Mouse (Mus musculus) hindbrain, embryonic 11.5 days (tissue): ENCODE measurements at regions not wholly inside any gene's neighbourhood (a gene's known extent, or its start where the extent isn't known, plus 50 kb on each side); places are given as distances from the start of the nearest gene placed in this dataset.

Experiments used
- ATAC-seq: fragments of 200-750 bp; cut with Nextera tagmentation; 2 replicates; pipeline ENCODE4 v1.8.0; 2017; ENCODE audit warnings: mild to moderate bottlenecking, moderate TSS enrichment, moderate library complexity; ENCODE audit not compliant: low FRiP score
- DNase-seq: peaks from one replicate; pipeline ENCODE4 v3.0.0-alpha.2; 2015; ENCODE audit warnings: low spot score
- H3K27ac ChIP-seq: fragments of 300-500 bp; sonication (generic); 2 replicates; pipeline ENCODE4 v1.5.1; 2014; ENCODE audit warnings: mild to moderate bottlenecking, low read depth, low read length
- H3K27me3 ChIP-seq: fragments of 300-500 bp; sonication (generic); 2 replicates; pipeline ENCODE4 v1.6.1; 2014; ENCODE audit warnings: mild to moderate bottlenecking, low read length, moderate library complexity, mixed read lengths; ENCODE audit not compliant: control insufficient read depth, insufficient read depth
- H3K36me3 ChIP-seq: fragments of 300-500 bp; sonication (generic); 2 replicates; pipeline ENCODE4 v1.6.1; 2014; ENCODE audit warnings: mild to moderate bottlenecking, low read length, moderate library complexity, mixed read lengths; ENCODE audit not compliant: control insufficient read depth, insufficient read depth
- H3K4me1 ChIP-seq: fragments of 300-500 bp; sonication (generic); replicated peaks from 2 replicates; pipeline ENCODE4 v1.6.1; 2014; ENCODE audit warnings: low read length, mixed read lengths; ENCODE audit not compliant: control insufficient read depth, insufficient read depth
- H3K4me2 ChIP-seq: fragments of 300-500 bp; sonication (generic); replicated peaks from 2 replicates; pipeline ENCODE4 v1.6.1; 2014; ENCODE audit warnings: mild to moderate bottlenecking, low read depth, low read length
- H3K4me3 ChIP-seq: fragments of 300-500 bp; sonication (generic); 2 replicates; pipeline ENCODE4 v1.5.1; 2014; ENCODE audit warnings: low read depth, low read length
- H3K9ac ChIP-seq: fragments of 300-500 bp; sonication (generic); 2 replicates; pipeline ENCODE4 v1.6.1; 2014; ENCODE audit warnings: low read depth, low read length
- H3K9me3 ChIP-seq: fragments of 300-500 bp; sonication (generic); 2 replicates; pipeline ENCODE4 v1.6.1; 2016; ENCODE audit warnings: low read length; ENCODE audit not compliant: control insufficient read depth
- WGBS: fragments of 180-500 bp; shearing (Covaris S2); extraction: QIAGEN DNeasy Blood & Tissue Kit; methylation state at CpG from one replicate; pipeline ENCODE4 v1.1.7; 2014; 5-methylcytosine and 5-hydroxymethylcytosine counted together

DNA sequence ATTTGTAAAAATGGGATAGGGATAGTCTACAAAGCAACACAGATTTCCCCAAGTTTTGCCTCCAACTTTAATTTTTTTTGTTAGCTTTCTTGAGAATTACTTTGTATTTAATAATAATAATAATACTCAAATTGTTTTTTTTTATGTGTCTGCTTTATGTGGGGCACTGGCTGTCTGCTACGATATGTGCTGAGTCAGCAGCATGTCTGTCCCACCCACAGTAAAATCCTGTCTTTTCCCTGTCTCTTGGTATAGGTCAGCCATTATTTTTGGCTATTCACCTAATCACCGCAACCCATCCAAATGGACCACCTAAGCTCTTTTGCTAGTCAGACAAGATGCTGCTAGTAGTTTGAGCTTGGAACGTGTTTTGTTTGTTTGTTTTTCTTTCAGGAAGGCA, 473.0 kb downstream of the Hs3st4 start:
- Histone ChIP-seq H3K27ac (no peak overlapping the region), H3K27me3 (no peaks in the 10 kb centered on the region), H3K9ac (no peak overlapping the region), H3K36me3 (no peaks in the 10 kb centered on the region), H3K4me2 (no peak overlapping the region), H3K9me3 (no peaks in the 10 kb centered on the region), H3K4me1 (no peaks in the 10 kb centered on the region), H3K4me3 (no peak overlapping the region)
- no peak for ATAC-seq
- WGBS = 87% methylated on average over 3 of the region's 3 CpGs
- DNase-seq = no peak

DNA sequence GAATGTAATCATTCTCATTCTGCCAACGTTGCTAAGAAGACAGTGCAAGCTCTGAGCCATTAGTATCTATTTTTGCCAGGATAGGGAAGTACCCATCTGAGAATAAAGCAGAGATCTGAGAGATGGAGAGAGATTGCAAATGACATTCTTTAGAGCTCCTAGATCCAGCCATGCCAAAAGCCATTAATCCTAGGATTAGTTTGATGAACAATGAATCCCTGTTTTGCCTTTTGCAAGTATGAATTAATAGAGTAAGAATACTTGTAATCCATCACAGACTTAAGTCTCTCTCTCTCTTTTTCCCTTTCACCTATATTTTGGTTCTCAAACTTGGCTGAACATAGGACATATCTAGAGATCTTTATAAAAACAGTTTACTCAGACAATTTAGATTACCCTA, 504.7 kb downstream of the Hs3st4 start:
- no peaks in the 10 kb centered on the region for H3K36me3 ChIP-seq
- 70% methylated on average over 1 of the region's 1 CpGs for WGBS
- no peaks in the 10 kb centered on the region for H3K9me3 ChIP-seq
- DNase-seq = no peak
- no peak overlapping the region for H3K4me3 ChIP-seq
- H3K9ac ChIP-seq = no peak overlapping the region
- no peak for ATAC-seq
- no peak overlapping the region for H3K27ac ChIP-seq
- no peak overlapping the region for H3K4me2 ChIP-seq
- no peaks in the 10 kb centered on the region for H3K27me3 ChIP-seq
- H3K4me1 ChIP-seq = no peaks in the 10 kb centered on the region

DNA sequence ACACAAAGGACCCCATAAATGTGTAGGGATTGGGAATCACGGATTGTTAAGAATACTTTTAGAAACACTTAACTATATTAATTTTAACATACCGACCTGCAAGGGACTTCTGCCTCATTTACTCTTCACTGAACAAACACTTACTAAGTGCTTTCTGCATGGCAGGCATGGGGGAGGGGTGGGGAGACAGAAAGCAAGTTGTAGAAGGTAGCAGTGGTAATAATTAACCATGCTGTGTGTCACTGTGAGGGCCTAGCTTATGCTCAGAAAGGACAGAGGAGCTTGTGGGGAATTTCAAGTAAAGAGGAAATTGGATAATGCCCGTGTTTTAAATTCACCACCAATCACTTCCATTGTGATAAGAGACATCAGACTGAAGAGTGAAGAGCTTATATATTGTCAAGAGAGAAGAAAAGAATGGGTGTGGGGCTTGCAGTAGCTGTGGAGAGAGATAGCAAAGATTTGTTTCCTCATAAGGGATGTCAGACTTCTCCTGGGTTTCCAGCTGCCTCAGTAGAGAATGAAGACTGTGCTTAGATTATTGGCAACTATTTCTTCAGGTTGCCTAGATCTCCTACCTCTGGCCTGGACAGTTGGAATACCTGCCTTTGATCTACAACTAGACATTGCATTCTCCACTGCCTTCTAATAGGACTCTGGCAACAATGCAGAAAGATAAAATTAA, 508.6 kb downstream of the Hs3st4 start:
- H3K9ac ChIP-seq = no peak overlapping the region
- H3K27ac ChIP-seq = no peak overlapping the region
- no peaks in the 10 kb centered on the region for H3K4me1 ChIP-seq
- H3K27me3 ChIP-seq = no peaks in the 10 kb centered on the region
- WGBS = 44% methylated on average over 3 of the region's 3 CpGs
- H3K36me3 ChIP-seq = no peaks in the 10 kb centered on the region
- H3K9me3 ChIP-seq = no peaks in the 10 kb centered on the region
- DNase-seq (no peak), ATAC-seq (no peak)
- H3K4me3 ChIP-seq = no peak overlapping the region
- H3K4me2 ChIP-seq = no peak overlapping the region

DNA sequence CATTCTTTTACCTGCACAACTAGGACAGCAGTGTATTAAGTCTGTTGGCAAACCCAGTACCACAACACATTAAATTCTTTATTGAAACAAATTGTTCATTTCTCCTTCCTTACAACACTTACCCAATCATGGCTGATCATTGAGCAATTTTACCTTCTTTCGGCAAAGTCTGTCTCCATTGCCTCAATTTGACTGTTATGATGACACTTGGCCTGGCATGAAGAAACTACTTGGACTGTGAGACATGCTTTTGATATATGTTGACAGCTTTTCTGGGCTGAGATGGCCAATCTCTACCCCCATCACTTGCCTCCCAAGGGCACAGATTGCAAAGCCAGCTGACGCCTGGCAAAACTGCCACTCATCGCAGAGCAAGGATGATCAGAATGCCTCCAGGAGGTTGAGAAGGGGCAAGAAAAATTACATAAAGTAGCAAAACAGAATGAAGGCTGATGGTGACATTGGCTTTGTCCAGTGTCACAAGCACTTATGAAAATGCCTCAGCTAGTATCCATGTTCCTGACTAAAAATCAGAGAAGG, 509.3 kb downstream of the Hs3st4 start:
- Histone ChIP-seq H3K36me3 (no peaks in the 10 kb centered on the region), H3K4me2 (no peak overlapping the region), H3K4me3 (no peak overlapping the region), H3K27me3 (no peaks in the 10 kb centered on the region), H3K9me3 (no peaks in the 10 kb centered on the region), H3K4me1 (no peaks in the 10 kb centered on the region), H3K27ac (no peak overlapping the region), H3K9ac (no peak overlapping the region)
- ATAC-seq (no peak), DNase-seq (no peak)
- WGBS = 92% methylated on average over 3 of the region's 3 CpGs

DNA sequence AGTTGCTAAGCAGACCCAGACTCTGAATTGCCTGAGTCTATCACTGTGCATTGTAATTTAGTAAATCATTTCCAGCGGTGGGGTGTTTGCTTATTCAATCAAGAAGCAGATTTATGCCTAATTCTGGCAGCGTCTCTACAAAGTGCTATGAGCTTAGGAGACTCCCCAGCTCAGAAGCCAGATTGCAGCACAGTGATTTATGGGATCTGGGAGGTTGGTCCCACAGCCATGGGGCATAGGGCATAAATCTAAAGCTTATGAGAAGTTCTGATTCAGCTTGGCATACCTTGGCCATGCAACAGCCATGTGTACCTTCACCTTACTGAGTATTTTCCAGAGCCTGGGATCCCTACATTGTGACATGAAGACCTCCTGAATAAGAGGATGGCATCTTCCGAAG, 518.0 kb downstream of the Hs3st4 start:
- WGBS = 77% methylated on average over 3 of the region's 3 CpGs
- Histone ChIP-seq H3K9ac (no peak overlapping the region), H3K9me3 (no peaks in the 10 kb centered on the region), H3K27ac (no peak overlapping the region), H3K27me3 (no peaks in the 10 kb centered on the region), H3K4me2 (no peak overlapping the region), H3K4me1 (no peaks in the 10 kb centered on the region), H3K36me3 (no peaks in the 10 kb centered on the region), H3K4me3 (no peak overlapping the region)
- DNase-seq (no peak), ATAC-seq (no peak)

DNA sequence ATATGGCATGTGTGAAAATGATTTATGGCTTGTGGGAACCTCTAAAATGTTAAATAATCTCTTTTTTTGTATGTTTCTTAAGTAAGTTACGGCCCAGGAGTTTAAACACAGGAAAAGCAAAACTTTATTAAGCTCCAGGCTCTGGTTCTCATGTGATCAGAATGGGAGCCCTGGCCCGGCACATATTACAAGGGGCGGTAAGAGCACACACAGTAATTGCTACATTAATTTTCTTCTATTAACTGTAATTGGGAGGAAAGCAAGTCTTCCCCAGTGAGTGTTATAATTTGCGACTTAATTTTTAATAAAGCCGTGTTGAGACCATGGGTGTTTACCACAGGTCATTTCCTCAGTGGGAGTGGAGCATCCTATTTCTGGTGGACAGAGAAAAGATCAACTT, 520.1 kb downstream of the Hs3st4 start:
- whole genome bisulfite sequencing = 87% methylated on average over 5 of the region's 5 CpGs
- Histone ChIP-seq H3K4me2 (no peak overlapping the region), H3K9ac (no peak overlapping the region), H3K27me3 (no peaks in the 10 kb centered on the region), H3K36me3 (no peaks in the 10 kb centered on the region), H3K9me3 (no peaks in the 10 kb centered on the region), H3K4me3 (no peak overlapping the region), H3K27ac (no peak overlapping the region), H3K4me1 (no peaks in the 10 kb centered on the region)
- no peak for ATAC-seq
- no peak for DNase-seq

DNA sequence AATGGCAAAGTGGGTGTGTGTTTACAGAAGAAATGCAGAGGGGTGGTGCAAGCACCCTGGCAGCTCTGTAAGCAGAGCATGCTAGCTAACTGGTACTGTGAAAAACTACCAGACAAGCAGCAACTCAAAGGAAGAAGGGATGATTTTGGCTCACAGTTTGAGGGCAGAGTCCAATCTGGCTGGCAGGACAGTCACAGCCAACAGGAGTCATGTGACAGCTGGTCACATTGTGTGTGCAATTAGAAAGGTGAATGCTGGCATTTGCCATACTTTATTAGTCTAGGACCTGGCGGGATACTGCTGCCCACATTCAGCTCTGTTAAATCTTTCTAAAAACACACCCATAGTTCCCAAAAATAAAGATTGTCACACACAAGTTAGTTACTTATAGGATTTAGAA, 566.4 kb downstream of the Hs3st4 start:
- ATAC-seq (no peak), DNase-seq (no peak)
- no peak overlapping the region for H3K27ac ChIP-seq
- H3K4me1 ChIP-seq = no peaks in the 10 kb centered on the region
- H3K4me3 ChIP-seq = no peak overlapping the region
- no peaks in the 10 kb centered on the region for H3K27me3 ChIP-seq
- H3K4me2 ChIP-seq = no peak overlapping the region
- no peaks in the 10 kb centered on the region for H3K9me3 ChIP-seq
- H3K36me3 ChIP-seq = no peaks in the 10 kb centered on the region
- 87% methylated on average over 1 of the region's 1 CpGs for WGBS
- no peak overlapping the region for H3K9ac ChIP-seq

DNA sequence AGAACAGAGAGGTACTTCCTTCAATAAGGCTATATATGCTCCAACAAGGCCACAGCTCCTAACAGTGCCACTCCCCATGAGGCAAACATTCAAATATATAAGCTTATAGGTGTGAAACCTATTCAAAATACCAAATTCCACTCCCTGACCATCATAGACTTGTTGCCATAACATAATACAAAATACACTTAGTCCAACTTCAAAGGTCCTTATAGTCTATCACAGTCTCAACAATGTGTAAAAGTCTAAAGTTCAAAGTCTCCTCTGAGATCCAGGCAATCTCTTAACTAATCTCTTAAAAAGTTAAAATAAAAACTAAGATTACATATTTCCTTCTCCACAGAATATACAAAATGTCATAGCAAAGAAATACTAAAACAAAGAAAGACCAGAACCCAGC, 574.5 kb downstream of the Hs3st4 start:
- DNase-seq (no peak), ATAC-seq (no peak)
- H3K9me3 ChIP-seq = no peaks in the 10 kb centered on the region
- no peak overlapping the region for H3K9ac ChIP-seq
- H3K36me3 ChIP-seq = no peaks in the 10 kb centered on the region
- H3K4me3 ChIP-seq = no peak overlapping the region
- no peak overlapping the region for H3K27ac ChIP-seq
- H3K27me3 ChIP-seq = no peaks in the 10 kb centered on the region
- no peak overlapping the region for H3K4me2 ChIP-seq
- no peaks in the 10 kb centered on the region for H3K4me1 ChIP-seq

DNA sequence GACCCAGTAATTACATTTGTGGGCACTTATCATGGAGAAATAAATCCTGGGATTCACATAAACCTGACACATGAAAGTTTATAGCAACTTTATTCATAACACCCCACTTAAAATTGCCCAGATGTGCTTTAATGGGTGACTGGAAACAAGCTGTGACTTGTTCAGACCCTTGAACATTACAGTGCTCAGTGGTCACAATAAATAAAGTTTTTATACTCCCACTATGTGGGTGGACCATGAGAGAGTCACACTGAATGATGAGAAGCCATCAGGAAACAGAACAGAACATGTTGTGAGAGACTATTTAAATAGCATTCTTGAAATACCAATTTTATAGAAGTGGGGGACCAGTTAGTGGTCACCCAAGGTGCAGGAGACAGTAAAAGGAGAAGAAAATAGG, 588.1 kb downstream of the Hs3st4 start:
- H3K4me3 ChIP-seq = no peak overlapping the region
- H3K9me3 ChIP-seq = no peaks in the 10 kb centered on the region
- ATAC-seq (no peak), DNase-seq (no peak)
- no peaks in the 10 kb centered on the region for H3K4me1 ChIP-seq
- no peaks in the 10 kb centered on the region for H3K36me3 ChIP-seq
- H3K4me2 ChIP-seq = no peak overlapping the region
- H3K27ac ChIP-seq = no peak overlapping the region
- no peak overlapping the region for H3K9ac ChIP-seq
- no peaks in the 10 kb centered on the region for H3K27me3 ChIP-seq
